9 mouse cellular contexts compared by ENCODE assay signal in genomic region chrX:57521117-57522095, GRCm38 (mm10). TPM values are rescaled to one million over a fixed set of nuclear protein-coding genes. Genes with fewer than 3 reads are reported as not detected.
DNase-seq lines count a peak whose midpoint lies in the region; ATAC-seq and TF ChIP-seq lines count a peak whose summit lies in the region.
"Had no signal": no experiment of that assay in that cellular context is flagged by ENCODE, and none has a peak within 500 bp of the region (broad histone marks: within the 10 kb centered on the region; RNA-seq: fewer than 3 reads in every experiment).

No protein-coding gene starts in this region.

- no peaks in the 10 kb centered on the region for H3K36me3 ChIP-seq in heart, postnatal 0 days (replicated peaks; ENCODE audit: control insufficient read depth, insufficient read depth, low read length)
- H3K36me3 ChIP-seq in hindbrain, embryonic 10.5 days, result no peaks in the 10 kb centered on the region
- no peaks in the 10 kb centered on the region for H3K36me3 ChIP-seq in midbrain, embryonic 14.5 days (ENCODE audit: control insufficient read depth, insufficient read depth, low read length)
- no peaks in the 10 kb centered on the region for H3K36me3 ChIP-seq in intestine, postnatal 0 days (ENCODE audit: control insufficient read depth, insufficient read depth)

- 36% methylated on average over 28 of the region's 28 CpGs for WGBS in heart, postnatal 0 days
- WGBS in hindbrain, embryonic 10.5 days, result 40% methylated on average over 28 of the region's 28 CpGs
- WGBS in midbrain, embryonic 14.5 days, result 36% methylated on average over 28 of the region's 28 CpGs
- WGBS in intestine, postnatal 0 days, result 42% methylated on average over 28 of the region's 28 CpGs

- peak; percentile 22; the same call in 1 of the 2 replicates for TF ChIP-seq CTCF in heart, postnatal 0 days (IDR thresholded peaks at IDR 0.05; ENCODE audit: low read depth)
- TF ChIP-seq CTCF in intestine, postnatal 0 days (IDR thresholded peaks at IDR 0.05; ENCODE audit: low read depth), result no peak

- H3K27me3 ChIP-seq in heart, postnatal 0 days (ENCODE audit: control insufficient read depth, insufficient read depth, low read length), result no peaks in the 10 kb centered on the region
- 0 out of 2 replicates have a peak, but pooled peaks cover 6% of the 10 kb centered on the region for H3K27me3 ChIP-seq in hindbrain, embryonic 10.5 days (ENCODE audit: insufficient read depth, poor library complexity, severe bottlenecking)
- H3K27me3 ChIP-seq in midbrain, embryonic 14.5 days (ENCODE audit: control insufficient read depth, insufficient read depth, low read length), result no peaks in the 10 kb centered on the region
- no peaks in the 10 kb centered on the region for H3K27me3 ChIP-seq in intestine, postnatal 0 days (replicated peaks; ENCODE audit: control insufficient read depth, insufficient read depth, low read length)

- H3K4me1 ChIP-seq in heart, postnatal 0 days (ENCODE audit: control insufficient read depth, insufficient read depth), result no peaks in the 10 kb centered on the region
- H3K4me1 ChIP-seq in hindbrain, embryonic 10.5 days (replicated peaks), result no peaks in the 10 kb centered on the region
- no peaks in the 10 kb centered on the region for H3K4me1 ChIP-seq in midbrain, embryonic 14.5 days (ENCODE audit: control insufficient read depth, insufficient read depth, low read length)
- H3K4me1 ChIP-seq in intestine, postnatal 0 days (replicated peaks; ENCODE audit: control insufficient read depth, insufficient read depth, low read length), result no peaks in the 10 kb centered on the region

- no peak overlapping the region for H3K27ac ChIP-seq in heart, postnatal 0 days (ENCODE audit: low read depth)
- H3K27ac ChIP-seq in hindbrain, embryonic 10.5 days, result no peak overlapping the region
- 0 out of 2 replicates have a peak overlapping the region, but pooled peaks have one; percentile 13 for H3K27ac ChIP-seq in midbrain, embryonic 14.5 days (replicated peaks; ENCODE audit: low read depth, low read length)
- H3K27ac ChIP-seq in intestine, postnatal 0 days (ENCODE audit: low read depth, low read length), result no peak overlapping the region

- no peak overlapping the region for H3K9ac ChIP-seq in heart, postnatal 0 days (replicated peaks; ENCODE audit: low read depth, low read length)
- no peak overlapping the region for H3K9ac ChIP-seq in midbrain, embryonic 14.5 days (replicated peaks; ENCODE audit: low read length)
- no peak overlapping the region for H3K9ac ChIP-seq in intestine, postnatal 0 days (ENCODE audit: low read depth, low read length)

- TF ChIP-seq EP300 in heart, postnatal 0 days (IDR thresholded peaks at IDR 0.05; ENCODE audit: low read depth), result no peak

- intact Hi-C loops in heart, postnatal 36 days (cut with DNase I), result no loop called here

- H3K4me2 ChIP-seq in heart, postnatal 0 days (ENCODE audit: low read depth, low read length), result peak overlapping the region; percentile 22; the same call in 1 of the 2 replicates
- peak overlapping the region; percentile 47 for H3K4me2 ChIP-seq in midbrain, embryonic 14.5 days (ENCODE audit: low read length)
- H3K4me2 ChIP-seq in intestine, postnatal 0 days (replicated peaks; ENCODE audit: low read depth), result no peak overlapping the region

- ATAC-seq in heart, postnatal 0 days (ENCODE audit: insufficient read depth, low read depth), result no peak
- peak; percentile 46; the same call in 1 of the 2 replicates for ATAC-seq in midbrain, embryonic 14.5 days (ENCODE audit: low FRiP score, low TSS enrichment)
- no peak for ATAC-seq in intestine, postnatal 0 days

- no peaks in the 10 kb centered on the region for H3K9me3 ChIP-seq in heart, postnatal 0 days (replicated peaks; ENCODE audit: control insufficient read depth, low read length)
- H3K9me3 ChIP-seq in hindbrain, embryonic 10.5 days, result no peaks in the 10 kb centered on the region
- no peaks in the 10 kb centered on the region for H3K9me3 ChIP-seq in midbrain, embryonic 14.5 days (ENCODE audit: control insufficient read depth, low read length)
- H3K9me3 ChIP-seq in intestine, postnatal 0 days (ENCODE audit: control insufficient read depth), result no peaks in the 10 kb centered on the region

- 0 out of 2 replicates have a peak overlapping the region, but pooled peaks have one; percentile 15 for H3K4me3 ChIP-seq in heart, postnatal 0 days (ENCODE audit: low read depth, low read length)
- H3K4me3 ChIP-seq in hindbrain, embryonic 10.5 days, result peak overlapping the region; percentile 30
- peak overlapping the region; percentile 13; the same call in 1 of the 2 replicates for H3K4me3 ChIP-seq in midbrain, embryonic 14.5 days (replicated peaks; ENCODE audit: low read depth, low read length)
- H3K4me3 ChIP-seq in intestine, postnatal 0 days (ENCODE audit: low read depth, low read length), result no peak overlapping the region

- DNase-seq in heart, postnatal 0 days (ENCODE audit: low spot score), result no peak
- DNase-seq in heart, postnatal 36 days, result no peak
- DNase-seq in brain, adult 2 months (ENCODE audit: low read depth, low spot score), result peak; percentile 12
- peak; percentile 18 for DNase-seq in hindbrain, embryonic 10.5 days (ENCODE audit: low spot score)
- DNase-seq in midbrain, embryonic 14.5 days, result peak; percentile 40
- no peak for DNase-seq in adipocyte (ENCODE audit: low spot score)
- DNase-seq in thymus, postnatal 25 days, result no peak

RNA-seq across cellular contexts. Expression of gene Gpr101, which starts 17.8 kb away (rescaled TPM):
- not detected in 2 replicates for total RNA-seq in heart, postnatal 0 days (2014; rRNA removed; ENCODE audit: low replicate concordance)
- not detected in 2 replicates for polyA plus RNA-seq in heart, postnatal 0 days (2015; fragmentation: Nextera tagmentation; extraction: Ambion mirVana)
- not detected for total RNA-seq in heart, postnatal 36 days (2021)
- polyA plus RNA-seq in hindbrain, embryonic 10.5 days (2016; fragmentation: Nextera tagmentation; extraction: Ambion mirVana), result 0.04 TPM in 1 of 2 replicates, not detected in the other
- 0.22 TPM in 2 replicates for polyA plus RNA-seq in midbrain, embryonic 14.5 days (2014; fragmentation: Nextera tagmentation; extraction: Ambion mirVana)
- not detected in 2 replicates for polyA plus RNA-seq in intestine, postnatal 0 days (2015; fragmentation: Nextera tagmentation; extraction: Ambion mirVana)
- polyA plus RNA-seq: liver, embryonic 16.5 days had no signal

Comparison
In these comparisons a context has a peak if more than half of its experiments do, and no peak if none do; other contexts are left out.
1. DNase-seq: peak in brain, adult 2 months (single experiment), hindbrain, embryonic 10.5 days (single experiment) and midbrain, embryonic 14.5 days (single experiment); none in heart, postnatal 0 days (single experiment), heart, postnatal 36 days (0 of 2), adipocyte (single experiment) and thymus, postnatal 25 days (single experiment).